Mouse (Mus musculus) gastrocnemius, adult 8-10 months (tissue): ENCODE measurements around the gene Avil. TPM values are rescaled to one million over a fixed set of nuclear protein-coding genes. Genes with fewer than 3 reads are reported as not detected.

Experiments
- DNase-seq, 2 experiments: peaks; one replicate each; pipeline ENCODE4 v3.0.0; 2022; ENCODE audit warnings: low spot score in 2 of 2
- total RNA-seq, 4 experiments: library from RNA; stranded (reverse); gene quantifications; 2 replicates each; pipeline ENCODE4 v1.2.4; 2022

Avil gene
- total RNA-seq, 4 experiments from 2014 or later: 2.3 to 5.7 (median 3.6) TPM

DNA sequence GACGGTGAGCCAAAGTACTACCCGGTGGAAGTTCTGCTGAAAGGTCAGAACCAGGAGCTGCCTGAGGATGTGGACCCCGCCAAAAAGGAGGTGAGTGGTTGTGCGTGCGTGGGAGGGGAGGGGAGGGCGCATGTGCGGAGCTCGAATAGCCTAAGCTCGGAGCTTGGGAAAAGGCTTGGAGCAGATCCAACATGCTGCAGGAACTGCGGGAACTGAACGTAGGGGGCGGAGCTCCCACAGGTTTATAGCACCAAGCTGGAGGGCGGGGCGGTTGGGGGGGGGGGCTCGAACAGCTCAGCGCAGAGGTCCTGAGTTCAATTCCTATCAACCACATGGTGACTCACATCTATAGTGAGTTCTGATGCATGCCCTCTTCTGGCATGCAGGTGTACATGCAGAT, 17.9 kb downstream of the Avil start:
- DNase-seq: no peak

DNA sequence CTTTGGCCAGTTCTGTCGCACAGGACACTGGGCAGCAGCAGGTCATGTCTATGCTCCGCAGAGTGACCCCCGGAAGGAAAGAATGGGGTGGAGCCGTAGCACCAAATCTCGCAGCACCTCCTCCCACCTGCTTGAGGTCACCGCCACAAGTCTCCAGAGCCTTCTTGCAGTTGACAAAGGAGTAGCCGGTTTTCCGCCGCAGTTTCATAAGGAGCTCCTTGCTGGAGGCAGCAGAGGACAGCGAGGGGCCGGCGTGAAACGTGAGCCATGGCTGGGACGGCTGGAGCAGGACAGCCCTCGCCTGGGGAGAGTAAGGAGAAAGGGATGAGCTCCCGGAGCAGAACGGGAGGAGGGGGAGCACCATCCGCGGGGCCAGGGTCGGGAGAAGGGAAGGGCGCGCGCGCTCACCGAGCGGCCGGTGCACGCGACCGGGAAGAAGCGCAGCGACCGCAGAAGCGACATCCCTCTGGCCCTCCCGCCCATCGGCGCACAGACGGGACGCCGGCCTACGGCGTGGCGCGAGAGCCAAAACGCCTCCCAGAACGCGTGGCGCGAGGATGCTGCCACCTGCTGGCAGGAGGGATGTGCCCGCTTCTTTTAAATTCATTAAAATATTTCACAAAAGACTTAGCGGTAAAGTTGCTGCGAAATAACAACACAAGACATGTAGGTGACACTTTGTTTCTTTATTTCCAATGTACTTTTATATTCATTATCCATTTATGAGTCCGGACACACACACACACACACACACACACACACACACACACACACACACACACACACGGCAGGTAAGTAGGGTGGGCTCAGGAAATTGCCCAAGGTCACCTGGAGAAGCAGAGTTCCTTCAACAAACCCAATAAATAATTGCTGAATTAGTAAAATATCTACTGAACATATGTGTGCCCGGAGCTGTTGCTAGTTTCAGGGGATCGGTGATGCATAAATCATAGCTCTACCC, 30.1 kb downstream of the Avil start, which contains the start of gene Tsfm:
Gene Tsfm, minus strand, starts transcription at position 505 of the 961 bp plus-strand sequence.
- DNase-seq: peak; percentile 79 to 81

- DNase-seq: no peak
These were observed 32.8 kb downstream of the Avil start for GRCm38 (mm10) chr10:127033301-127033741.

GRCm38 (mm10) chr10:127036273-127036672, 35.8 kb downstream of the Avil start:
- DNase-seq: no peak

DNA sequence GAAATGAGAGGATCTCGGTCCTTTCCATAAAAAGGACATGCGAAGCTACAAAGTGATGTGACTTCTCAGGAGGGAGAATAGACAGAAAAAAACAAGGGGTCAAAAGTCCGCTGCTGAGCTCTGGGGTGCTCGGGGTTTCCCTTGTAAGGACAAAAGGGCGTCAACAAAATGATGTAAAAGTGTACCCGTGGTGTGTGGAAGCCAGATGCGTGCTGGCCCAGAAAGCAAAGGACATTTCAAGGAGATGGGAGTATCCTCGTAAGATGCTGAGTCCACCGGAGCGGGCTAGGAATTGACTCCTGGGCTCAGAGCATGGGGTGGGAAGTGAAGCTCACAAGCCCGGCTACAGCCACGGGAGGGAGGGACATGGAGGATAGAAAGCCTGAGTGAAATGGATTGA, 37.1 kb downstream of the Avil start:
- DNase-seq: no peak

DNA sequence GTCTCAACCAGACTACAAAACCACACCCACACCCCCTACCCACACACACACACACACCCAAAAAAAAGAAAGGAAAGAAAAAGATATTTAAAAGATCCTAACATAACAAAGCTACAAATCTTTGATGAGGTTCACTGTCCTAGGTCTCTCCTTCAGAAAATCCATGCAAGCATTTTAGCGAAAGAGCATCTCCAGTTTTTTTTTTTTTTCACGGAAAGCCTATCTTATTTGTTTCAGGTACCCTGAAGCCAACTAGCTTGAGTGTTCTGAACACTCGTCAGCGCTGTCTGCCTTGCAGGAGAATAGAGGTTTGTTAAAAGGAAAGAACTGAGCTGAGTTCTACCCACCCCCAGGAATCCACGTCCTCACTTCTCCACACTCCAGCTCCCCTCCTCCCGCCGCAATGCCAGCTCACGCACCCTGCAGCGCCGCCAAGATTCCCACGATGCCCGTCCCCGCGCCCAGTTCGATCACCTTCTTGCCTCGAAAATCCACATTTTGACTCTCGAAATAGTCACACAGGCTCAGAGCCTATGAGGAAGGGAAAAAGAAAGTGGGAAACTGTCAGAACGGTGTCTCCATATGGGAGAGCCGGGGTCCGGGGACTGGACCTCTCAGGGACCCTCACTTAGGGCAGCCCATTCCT, 40.2 kb downstream of the Avil start:
- DNase-seq: no peak

GRCm38 (mm10) chr10:127041274-127041766, 40.8 kb downstream of the Avil start, which contains the start of the genes Mettl1 and Eef1akmt3:
Mettl1 (plus strand) TSS chr10:127041414.
Eef1akmt3 (minus strand) TSS chr10:127041513.
- no peak for DNase-seq

GRCm38 (mm10) chr10:127041774-127042338, 41.3 kb downstream of the Avil start:
- DNase-seq: peak; percentile 75 to 76

- no peak for DNase-seq
These were observed 42.1 kb downstream of the Avil start for GRCm38 (mm10) chr10:127042468-127043115.

DNA sequence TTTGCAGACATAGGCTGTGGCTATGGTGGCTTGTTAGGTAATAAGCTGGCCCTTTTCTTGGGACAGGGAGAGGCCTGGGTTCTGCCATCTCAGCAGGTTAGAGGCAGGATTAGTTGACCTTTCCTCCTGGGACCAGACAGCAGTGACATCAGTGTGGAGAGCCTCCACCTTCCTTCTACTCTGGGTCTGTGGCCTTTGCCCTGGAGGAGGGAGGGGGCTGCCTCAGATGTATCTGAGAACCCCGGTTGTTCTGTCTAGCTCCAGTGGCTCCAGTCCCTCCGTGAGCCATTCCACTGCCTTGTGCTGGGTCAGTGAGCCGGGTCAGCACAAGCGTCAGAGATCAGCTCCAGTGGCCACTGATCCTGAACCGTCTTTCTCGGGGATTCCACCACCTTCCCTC, 42.7 kb downstream of the Avil start:
- DNase-seq: no peak

DNA sequence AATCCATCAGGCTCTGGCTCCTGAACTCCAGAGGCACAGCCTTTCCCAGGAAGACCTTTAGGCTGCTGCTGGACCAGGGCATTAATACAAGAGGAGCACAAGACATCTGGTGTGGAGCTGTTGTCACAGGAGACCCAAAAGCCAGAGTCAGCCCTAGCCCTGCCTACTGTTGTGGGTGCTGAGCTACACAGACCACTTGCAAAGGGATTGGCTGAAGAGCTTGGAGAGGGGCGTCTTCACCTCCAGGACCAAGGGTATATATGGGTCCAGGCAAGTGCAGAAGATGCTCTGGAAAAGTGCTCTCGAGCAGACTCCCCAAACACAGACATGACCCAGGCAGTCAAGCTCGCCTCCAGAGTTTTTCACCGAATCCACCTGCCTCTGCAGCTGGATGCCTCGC, 47.4 kb downstream of the Avil start, which contains the start of gene Cyp27b1:
Gene Cyp27b1, plus strand, starts transcription at position 297 of the 400 bp plus-strand sequence.
- no peak for DNase-seq

DNA sequence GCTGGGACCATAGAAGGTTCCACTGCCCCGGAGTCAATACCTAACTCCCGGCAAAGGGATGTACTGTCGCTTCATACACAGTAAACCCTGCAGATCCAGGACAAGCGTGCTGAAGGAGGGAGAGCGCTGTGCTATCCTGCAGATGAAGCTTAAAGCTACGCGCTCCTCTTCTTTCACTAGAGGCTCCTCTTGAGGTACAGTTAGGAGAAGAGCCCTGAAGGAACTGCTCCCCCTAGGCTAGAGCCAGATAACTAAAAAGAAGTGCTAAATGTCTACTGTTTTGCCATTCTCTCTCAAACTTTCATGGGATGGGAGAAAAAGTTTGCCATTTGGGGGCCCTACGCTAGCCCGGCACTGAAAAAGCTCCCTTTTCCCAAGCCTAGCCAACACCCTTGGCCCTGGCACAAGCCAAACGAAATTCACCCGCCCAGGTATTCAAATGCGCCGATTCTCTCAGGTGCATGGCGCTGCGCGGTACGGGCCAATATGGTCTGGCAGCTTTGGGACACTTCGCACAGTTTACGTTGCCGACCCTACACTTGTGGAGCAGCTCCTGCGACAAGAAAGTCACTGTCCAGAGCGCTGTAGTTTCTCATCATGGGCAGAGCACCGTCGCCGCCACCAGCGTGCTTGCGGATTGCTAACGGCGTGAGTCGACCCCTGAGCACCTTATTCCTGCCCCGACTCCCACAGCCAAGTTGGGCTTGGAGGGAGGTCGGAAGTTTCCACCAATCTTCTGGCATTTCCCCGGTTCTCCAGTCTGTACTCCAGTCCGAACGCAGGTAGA, 48.3 kb downstream of the Avil start:
- no peak for DNase-seq

DNA sequence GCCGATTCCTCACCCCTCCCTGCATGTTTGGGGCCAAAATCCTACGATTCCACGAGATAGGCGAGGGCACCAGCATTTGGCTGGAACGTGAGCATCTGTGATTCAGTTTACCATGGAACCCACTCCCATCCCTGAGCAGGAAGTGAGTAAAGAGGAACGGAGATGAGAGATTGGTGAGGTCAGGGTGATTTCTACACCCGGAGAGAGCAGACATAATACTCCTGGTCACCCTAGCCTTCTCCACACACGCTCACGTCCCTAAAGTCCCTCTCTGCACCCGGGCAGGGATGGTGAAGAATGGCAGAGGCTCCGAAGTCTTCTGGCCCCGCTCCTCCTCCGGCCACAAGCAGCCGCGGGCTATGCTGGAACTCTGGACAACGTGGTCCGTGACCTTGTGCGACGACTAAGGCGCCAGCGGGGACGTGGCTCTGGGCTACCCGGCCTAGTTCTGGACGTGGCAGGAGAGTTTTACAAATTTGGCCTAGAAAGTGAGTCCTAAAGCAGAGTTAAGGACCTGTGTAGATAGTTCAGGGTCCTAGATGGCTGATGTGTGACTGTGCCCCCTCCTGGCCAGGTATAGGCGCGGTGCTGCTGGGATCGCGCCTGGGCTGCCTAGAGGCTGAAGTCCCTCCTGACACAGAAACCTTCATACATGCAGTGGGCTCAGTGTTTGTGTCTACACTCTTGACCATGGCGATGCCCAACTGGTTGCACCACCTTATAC, 49.0 kb downstream of the Avil start:
- DNase-seq: no peak

DNA sequence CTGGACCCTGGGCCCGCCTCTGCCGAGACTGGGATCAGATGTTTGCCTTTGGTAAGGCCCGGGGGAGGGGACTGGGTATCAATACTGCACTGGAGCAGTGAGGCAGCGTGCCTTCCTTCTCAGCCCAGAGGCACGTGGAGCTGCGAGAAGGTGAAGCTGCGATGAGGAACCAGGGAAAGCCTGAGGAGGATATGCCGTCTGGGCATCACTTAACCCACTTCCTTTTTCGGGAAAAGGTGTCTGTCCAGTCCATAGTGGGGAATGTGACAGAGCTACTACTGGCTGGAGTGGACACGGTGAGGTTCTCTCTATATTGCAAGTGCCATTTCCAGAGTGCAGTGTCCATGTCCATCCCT, 49.6 kb downstream of the Avil start:
- no peak for DNase-seq

DNA sequence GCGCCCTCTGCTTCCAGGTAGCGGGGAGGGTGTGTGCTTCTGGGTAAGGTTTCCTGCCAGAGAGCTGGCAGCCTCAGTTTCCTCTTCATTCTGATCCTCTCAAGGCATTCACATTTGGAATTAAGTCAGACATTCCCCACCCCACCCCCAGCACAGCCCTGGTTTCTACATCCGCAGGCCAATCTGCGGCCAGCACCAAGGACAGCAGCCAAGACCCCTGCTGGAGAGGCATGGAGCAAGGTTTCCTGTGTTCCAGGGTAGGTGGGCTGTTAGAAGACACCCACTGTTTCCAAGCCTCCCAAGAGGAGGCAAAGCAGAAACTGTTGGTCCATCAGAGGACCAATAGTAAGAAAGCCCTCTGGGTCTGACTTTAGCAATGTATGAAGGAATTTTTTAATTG, 54.1 kb downstream of the Avil start:
- no peak for DNase-seq

DNA sequence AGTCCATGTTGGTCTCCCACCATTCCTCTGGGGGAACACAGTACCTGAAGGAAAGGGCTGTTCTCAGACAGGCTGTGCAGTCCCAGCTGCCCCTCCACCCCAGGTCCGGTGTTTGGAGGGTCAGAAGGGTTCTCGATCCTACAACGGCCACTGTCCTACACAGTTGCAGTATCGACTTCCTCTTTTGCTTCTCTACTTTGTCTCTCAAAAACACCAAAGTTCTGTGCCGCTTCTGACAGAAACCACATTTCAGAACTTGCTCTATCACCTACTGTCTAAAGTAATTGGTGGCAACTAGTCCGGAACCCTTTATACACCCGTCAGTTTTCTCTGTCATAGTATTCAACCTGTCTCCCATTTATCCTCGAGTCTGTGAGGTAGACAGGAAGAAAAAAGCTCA, 54.9 kb downstream of the Avil start:
- DNase-seq: no peak

DNA sequence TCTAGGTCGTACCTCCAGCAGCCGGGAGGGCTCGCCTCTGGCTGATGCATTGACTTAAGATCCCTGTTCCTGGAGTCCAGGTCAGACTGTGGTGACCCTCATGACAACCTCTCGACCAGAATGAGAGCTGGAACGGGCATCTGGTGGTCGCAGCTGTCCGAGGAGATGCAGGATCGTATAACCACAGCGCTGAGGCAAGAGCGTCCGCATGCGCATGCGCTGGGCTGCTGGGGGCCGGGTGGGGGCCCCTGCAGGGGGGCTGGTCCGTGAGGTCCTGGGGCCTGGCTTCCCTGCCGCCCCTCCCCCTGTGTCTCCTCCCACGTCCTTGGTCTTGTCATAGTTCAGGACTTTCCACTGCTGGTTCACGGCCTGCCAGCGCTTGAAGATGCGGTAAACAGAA, 56.0 kb downstream of the Avil start:
- DNase-seq: no peak

DNA sequence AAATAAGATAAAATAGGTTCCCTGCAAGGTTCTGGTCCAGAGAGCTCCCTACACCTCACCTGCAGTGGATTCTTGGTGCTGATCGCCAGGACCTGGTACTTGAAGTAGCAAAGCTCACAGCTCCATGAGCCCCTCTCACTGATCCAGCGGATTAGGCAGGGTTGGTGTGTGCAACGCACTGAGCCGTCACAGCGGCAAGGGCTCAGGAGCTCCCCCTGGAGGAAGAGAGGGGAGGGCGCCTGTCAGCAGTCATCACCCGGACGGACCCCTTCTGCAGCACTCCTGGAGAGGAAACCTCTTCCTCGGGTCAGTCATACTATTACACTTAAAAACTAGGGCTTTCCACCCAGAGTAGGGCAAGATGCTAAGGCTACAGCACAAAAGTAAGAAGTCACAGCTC, 57.7 kb downstream of the Avil start:
- peak in 1 of 2 experiments; percentile 40 for DNase-seq

DNA sequence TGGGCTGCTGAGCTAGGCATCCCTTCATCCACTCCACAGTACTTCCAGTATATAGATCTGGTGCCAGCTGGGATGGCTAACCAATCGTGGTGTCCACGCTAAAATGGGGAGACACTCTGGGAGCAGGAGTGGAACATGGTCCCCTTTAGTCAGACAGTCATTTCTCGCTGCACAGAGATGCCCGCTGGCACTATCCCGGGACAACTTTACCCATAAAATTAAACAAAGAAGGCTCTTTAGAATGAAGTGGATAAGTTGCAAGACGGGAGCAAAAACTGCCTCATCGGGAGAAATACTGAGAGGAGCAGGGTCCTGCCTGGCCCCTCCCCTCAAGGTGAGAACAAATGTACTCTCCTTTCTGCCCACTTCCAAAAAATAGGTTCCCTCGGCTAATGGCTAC, 58.2 kb downstream of the Avil start:
- no peak for DNase-seq
